Mouse (Mus musculus) inflammation-experienced regulatory T-cells, adult 6 months (primary cell): ENCODE measurements at regions not wholly inside any gene's neighbourhood (a gene's known extent, or its start where the extent isn't known, plus 50 kb on each side); places are given as distances from the start of the nearest gene placed in this dataset.

Experiments used
- ATAC-seq: one replicate; pipeline ENCODE4 v1.8.0; 2017

DNA sequence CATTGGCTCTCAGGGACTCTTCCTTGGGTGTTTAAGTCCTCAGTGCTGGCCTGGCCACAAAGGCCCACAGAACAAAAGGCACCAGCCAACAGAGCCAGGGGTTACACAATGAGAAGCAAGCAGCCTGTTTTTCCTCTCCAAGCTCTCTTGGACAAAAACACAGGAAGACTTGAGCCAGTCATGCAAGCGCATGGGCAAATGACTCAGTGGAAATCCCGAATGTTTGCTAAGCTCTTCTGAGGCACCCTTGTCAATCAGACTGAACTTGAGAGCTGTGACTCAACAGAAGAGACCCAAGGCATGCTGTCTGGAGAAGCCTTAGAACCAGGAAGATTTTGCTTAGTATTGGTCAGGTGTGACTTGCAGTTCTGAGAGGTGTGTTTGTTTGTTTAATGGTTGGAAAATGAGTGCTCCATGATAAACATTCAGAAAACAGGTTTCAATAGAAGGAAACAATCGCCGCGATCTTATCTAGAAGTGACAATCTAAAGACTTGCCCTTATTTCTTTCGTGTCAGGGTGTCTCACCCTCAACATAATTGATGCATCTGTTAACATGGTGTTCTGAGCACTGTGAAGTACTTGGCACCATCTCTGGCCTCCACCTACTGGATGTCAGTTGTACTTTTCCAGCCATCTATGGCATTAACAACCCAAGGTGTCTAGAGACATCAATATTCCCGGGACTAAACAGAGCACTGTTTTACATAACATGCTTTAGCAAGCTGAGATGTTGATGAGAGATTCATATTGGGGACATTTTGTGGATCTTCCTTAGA, 124.0 kb upstream of the Tmc1 start:
- no peak for ATAC-seq

DNA sequence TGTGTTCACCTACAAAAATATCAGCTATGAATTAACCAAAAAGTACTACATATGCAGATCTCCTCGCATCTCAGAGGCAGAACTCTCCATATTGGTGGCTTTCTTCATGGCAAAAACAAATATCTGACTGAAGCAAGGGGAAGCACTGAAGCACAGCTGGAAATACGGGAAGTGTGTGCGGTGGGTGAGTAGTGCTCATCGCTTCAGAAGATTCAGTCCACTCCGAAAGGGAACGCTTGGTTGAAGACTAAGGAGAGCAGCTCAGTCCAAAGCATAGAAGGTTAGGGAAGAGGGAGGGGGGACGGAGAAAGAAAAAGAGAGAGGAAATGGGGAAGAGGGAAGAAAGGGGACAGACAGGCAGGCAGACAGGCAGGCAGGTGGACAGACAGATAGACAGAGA, 114.4 kb upstream of the Tmc1 start:
- no peak for ATAC-seq

DNA sequence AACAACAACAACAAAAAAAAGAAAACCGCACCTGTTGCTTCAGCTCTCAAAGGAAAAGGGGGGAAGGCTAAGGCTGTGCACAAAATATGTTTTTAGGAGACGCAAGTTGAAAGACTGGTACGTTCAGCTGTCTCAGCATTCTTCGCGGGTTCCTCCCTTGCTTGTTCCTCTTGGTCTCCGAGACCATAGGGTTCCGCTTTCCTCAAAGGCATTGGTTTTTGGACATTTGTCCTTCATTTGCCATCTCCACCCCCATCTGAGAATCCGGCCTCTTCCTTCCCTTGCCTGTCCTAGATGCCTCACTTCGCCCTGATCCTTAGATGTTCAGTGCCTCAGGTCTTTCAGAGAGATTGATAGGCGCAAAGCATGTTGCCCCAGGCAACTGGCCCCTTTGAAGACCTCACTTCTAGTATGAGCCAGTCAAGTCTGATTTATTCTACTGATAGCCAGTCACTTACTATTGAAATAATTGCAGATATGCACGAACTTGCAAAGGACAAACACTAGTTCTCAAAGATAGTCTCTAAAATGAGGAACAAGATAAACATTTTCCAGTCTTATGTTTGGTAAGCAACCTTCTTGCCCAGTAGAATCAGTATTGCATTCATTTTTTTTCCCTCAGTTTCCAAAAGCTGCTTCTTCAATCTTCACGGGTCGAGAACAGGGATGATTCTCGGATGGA, 112.6 kb upstream of the Tmc1 start:
- no peak for ATAC-seq

DNA sequence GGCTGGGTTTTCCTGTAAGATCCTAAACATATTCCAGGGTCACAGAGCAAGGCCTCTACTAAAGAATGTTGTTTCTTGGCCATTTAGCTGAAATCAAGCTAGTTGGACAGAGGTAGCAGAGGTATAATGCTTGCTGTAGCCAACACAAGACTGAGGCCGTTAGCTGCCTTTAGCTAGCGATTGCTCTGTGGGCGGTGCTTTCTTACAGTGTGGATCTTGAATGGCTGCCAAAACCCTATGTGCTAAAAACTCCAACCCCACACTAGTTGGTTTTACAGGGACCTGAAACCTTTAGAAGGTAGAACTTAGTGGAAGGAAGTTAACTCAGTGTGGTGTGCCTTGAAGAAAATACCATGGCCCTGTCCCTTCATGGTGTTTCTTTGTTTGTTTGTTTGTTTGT, 110.9 kb upstream of the Tmc1 start:
- ATAC-seq, result no peak

- ATAC-seq, result no peak
These were observed 99.9 kb upstream of the Tmc1 start for GRCm38 (mm10) chr19:21053597-21054544.

DNA sequence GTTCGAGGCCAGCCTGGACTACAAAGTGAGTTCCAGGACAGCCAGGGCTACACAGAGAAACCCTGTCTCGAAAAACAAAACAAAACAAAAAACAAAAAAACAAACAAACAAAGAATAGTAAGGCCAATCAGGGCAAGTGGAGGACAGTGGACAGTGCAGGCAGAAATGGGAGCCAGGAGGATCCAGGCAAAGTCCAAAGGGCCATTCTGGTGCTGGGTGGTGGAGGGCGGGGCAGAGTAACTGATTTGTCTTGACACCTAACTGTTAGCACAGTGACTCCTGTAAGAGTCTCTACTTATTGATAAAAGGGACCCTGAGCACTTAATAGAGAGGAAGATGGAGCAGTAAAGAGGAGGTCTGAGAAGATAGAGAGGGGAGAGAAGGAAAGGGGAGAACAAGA, 98.8 kb upstream of the Tmc1 start:
- no peak for ATAC-seq

DNA sequence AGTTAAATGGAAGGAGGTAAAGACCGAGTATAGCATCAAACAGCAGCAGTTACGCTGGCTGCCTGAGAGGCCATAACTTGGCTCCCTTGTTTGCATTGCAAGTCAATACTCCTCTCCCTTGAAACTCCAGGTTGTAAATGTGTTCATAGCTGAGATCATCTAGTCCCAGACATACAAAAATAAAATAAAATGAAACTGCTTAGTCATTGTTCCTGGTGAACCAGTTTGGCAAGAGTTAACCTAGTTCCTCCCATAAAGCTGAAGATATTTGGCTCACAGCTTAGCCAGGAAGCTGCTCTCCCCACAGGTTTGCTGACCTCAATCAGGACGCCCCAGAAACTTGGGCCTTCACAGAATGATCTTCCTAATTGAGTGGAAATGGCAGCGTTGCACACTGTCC, 97.9 kb upstream of the Tmc1 start:
- ATAC-seq, result no peak

DNA sequence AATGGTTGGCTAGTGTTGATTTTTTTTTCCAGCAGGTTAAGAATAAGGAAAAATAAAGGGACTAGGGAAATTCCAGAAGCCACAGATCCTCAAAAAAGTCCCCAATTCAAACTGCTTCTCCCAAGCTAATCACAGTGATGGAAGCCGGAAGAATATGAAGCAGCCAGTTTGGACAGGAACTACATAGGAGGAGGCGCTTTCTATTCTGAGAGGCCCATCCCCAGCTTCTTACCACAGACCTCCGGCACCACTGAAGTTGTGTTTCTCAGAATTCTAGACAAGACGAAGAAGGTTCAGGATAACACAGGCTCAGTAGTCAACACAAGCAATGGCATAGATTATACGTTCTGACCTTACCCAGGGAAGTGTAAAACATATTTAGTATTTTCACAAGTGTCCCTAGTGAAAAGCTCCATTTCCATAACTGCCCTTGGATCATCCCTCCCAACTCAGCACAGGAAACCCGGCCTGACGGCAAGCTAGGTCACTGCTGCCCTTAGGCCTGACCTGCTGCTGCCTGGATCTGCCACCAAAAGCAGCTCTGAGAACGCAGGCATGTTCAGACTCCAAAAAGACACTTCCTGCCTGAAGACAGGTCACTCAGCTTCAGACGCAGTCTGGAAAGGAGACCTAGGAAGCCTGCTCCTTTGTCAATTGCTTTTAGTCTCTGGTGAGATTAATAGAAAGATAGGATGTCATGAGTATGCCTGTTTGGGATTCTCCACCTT, 97.2 kb upstream of the Tmc1 start:
- ATAC-seq, result no peak

GRCm38 (mm10) chr19:21049301-21049700, 95.3 kb upstream of the Tmc1 start:
- no peak for ATAC-seq

DNA sequence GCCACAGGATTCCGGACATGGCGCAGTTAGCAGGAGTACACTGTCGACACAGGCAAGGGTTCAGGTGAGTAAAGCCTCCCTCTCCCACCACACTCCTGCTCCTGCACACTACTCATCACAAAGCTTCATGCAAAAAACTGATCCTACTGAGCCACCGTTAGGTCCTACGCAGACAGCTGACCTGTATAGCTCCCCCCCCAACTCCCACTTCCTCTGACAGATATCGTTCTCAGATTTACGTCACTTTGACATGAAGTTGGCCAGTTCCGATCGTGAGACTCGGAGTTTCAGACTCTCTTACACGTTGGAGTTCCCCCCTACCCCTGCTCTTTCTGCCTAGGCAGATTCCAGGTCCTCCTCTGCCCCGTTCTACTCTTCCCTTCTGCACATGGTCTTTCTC, 91.6 kb upstream of the Tmc1 start:
- no peak for ATAC-seq

DNA sequence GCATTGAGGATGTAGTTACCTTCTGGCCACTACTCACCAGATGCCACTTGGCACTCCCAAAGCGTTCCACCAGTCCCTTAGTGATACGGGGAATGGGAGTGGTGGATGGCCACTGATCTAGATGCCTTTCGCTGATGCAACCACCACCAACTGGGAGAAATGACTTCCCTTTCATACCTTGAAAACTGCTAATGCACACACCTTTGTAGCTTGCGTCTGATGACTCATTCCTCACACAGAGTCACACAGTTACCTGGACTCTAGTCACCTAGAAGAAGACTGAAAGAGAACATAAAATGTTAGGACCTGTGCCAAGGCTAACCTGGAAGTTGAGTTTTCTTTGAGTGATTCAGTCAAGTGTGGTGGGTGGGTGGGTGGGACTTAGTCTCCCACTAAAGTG, 90.0 kb upstream of the Tmc1 start:
- no peak for ATAC-seq

DNA sequence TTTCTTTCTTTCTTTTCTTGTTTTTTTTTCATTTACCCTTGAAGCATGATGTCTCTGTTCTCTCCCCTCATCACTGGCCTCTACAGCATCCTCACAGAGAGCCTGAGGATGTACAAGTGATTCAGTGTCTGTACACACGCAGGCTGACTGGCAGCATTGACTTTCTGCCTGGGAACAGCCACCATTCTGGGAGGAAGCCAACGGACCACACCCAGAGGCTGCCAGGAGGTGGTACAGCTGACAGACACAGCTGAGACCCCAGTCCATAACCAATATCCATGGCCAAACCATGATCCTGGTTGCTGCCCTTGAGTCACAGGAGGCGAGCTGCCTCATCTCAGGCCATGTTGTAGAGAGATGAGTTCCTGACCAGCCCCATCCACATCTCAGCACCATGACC, 88.5 kb upstream of the Tmc1 start:
- ATAC-seq, result no peak

DNA sequence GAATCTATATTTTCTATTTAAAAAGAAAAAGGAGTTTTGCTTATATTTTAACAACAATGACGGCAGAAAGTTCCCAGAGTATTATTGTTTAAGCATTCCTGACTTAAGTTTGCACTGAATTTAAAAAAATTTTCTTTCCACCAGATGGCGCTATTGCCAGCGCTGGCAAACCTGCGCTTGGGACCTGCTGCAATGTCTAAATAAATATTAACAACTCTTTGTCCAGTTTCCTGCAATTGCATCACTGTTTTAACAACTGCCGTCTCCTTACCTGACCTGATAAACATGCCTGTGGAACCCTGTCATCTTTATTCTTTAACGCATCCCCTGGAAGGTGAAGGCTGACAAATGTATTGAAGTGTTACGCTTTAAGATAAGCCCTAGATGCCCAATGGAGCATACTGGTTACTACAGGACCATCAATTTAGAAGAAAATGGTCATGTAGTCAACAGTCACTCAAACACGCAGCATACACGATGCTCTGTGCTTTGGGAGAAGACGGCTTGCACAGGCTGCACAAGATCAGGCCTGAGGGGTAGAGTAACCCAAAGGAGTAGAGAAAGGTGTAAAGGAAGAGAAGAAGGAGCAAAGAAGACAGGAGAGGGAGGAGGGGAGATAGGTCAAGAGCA, 83.6 kb upstream of the Tmc1 start:
- peak; percentile 50 for ATAC-seq

DNA sequence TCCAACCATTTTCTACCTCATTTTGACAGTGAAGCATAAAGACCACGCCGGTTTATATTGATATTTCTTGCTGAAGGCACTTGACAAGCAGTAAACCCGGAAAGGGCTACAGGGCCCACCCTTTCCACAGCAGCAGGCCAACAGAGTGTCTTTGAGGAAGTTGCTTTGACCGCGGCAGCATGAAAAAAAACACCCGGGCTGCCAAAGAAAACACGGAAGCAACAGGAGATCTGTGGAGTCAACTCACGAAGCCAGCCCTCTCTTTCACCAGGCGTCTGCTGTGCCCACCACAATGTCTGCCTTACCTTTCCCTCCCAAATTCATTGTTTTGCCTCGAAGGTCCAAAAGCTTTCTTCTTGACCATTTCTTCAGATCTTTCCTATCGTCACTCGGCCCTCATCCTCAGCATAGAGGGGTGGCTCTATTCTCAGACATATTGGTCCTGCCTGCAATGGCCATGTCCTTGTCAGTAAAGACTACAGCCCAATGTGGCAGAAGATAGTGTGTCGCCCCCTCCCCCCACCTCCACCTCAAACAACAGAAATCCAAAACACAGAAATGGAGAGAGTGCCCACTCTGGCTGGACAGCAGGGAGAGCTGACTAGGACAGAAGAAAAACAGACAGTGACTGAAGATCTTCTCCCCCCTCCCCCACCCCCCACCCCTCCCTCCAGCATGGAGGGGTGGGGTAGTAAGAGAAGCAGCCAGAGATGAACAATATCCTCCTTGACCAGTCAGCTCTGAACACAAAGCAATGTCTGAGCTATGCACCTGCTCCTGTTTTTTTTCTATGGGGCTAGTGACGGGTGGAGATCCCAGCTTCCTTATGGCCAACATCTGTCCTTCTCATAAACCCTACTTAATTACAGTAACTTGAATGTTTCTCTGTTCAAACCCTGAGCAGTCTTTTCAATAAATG, 82.8 kb upstream of the Tmc1 start:
- ATAC-seq, result no peak

DNA sequence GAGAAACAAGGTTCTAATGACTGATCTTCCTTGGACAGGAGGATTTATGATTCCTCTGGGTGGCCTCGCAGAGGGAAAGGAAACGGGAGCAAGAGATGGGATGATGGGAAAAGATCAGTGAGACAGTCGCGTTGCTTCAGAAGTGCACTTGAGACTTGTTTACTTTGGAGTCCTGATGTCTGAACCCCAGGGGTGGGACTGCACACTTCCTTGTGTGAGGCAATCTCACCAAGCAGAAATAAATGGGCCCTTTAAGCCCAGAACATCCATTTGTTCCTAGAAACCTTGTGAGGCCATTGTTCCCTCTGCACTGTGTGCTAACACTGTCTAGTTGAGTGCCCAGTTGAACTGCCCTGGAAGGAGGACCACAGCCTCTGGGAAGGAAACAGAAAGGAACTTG, 81.5 kb upstream of the Tmc1 start:
- no peak for ATAC-seq

DNA sequence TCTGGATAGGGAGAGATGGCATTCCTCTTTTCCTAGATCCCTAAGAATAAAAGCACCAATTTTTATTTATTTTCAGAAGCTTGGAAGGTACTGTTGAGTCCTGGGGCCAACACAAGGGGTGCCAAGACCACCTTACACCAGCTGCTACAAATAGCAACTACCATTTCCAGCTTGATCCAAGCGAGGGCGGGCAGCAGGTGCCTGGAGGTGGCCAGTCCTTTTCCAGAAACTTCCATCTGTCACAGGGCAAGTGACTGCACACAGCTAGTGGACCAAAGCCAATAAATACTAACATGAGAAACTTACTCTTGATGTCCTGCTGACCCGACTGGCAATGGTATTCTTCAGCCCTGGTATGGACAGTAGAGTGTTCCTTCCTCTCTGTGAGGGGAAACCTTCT, 80.0 kb upstream of the Tmc1 start:
- no peak for ATAC-seq

- no peak for ATAC-seq
These were observed 78.6 kb upstream of the Tmc1 start for GRCm38 (mm10) chr19:21032558-21032957.

DNA sequence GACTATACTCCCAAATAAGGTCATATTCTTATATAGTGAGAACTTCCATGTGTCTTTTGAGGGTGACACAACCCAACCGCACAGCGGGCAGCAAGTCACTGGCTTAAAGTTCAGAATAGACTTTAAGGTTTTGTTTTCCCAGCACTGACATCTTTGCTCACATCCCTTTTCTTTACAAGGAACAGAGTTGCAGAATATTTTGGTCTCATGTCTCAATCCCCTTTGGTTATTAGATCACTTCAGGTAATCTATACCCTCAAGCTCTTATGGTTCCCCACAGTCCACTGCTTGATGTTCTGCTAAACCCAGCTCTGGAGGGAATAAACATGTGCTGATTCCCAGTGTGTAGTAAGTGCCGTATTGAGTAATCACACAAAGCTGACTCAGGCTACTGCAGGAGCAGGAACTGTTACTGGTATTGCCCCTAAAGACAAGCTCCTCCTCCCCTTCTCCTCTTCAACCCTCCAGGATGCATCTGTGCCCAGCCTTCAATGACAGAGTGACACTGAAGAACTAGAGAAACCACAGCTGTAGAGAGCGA, 77.8 kb upstream of the Tmc1 start:
- no peak for ATAC-seq

DNA sequence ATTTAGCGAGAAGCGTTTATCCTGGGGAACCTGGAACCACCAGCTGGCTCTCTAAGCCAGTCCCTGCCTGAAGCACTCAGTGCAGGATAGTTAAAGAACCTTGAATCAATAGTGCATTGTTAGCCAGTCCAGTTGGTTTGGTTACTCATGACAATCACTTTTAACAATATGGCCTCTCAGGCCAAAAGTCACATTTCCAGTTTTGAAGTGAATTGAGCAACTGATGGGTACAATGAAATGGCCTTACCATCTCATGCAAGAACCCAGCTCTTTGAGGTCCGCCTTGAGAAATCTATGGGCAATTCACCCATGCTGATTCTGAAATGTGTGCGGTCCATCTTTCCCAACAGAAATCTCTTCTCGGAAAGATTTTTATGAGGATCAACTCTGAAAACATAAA, 77.0 kb upstream of the Tmc1 start:
- ATAC-seq, result no peak

- no peak for ATAC-seq
These were observed 75.0 kb upstream of the Tmc1 start for GRCm38 (mm10) chr19:21028981-21029380.

- ATAC-seq, result no peak
These were observed 58.4 kb upstream of the Tmc1 start for GRCm38 (mm10) chr19:21012391-21012790.
